Mouse (Mus musculus): ENCODE measurements around the gene Urb1.
"Not testable (repeated sequence)": the region's sequence is repeated elsewhere in the genome, so short reads cannot be mapped to it uniquely, and the experiment has no call there.

Gene Urb1

GRCm38 (mm10) chr16:90823986-90824385, 13.8 kb upstream of the Urb1 start:
- not testable (repeated sequence) for DNase-seq (ENCODE audit: low spot score in 2 of 2)

GRCm38 (mm10) chr16:90822981-90823380, 12.8 kb upstream of the Urb1 start:
- no peak for DNase-seq (ENCODE audit: low spot score in 2 of 2)

GRCm38 (mm10) chr16:90822284-90822935, 12.2 kb upstream of the Urb1 start:
- DNase-seq (ENCODE audit: low spot score in 2 of 2) = no peak

- no peak for DNase-seq (ENCODE audit: low spot score in 2 of 2)
Measured at GRCm38 (mm10) chr16:90821046-90821697, 11.0 kb upstream of the Urb1 start.

- no peak for DNase-seq (ENCODE audit: low spot score in 2 of 2)
Measured at GRCm38 (mm10) chr16:90820326-90820725, 10.1 kb upstream of the Urb1 start.

GRCm38 (mm10) chr16:90812086-90812485, 1.9 kb upstream of the Urb1 start:
- no peak for DNase-seq (ENCODE audit: low spot score in 2 of 2)

- DNase-seq (ENCODE audit: low spot score in 2 of 2) = no peak
Measured at GRCm38 (mm10) chr16:90810716-90811256, 573 bp upstream of the Urb1 start.

- no peak for DNase-seq (ENCODE audit: low spot score in 2 of 2)
Measured at GRCm38 (mm10) chr16:90804466-90804865, 5.7 kb downstream of the Urb1 start.

- no peak for DNase-seq (ENCODE audit: low spot score in 2 of 2)
Measured at GRCm38 (mm10) chr16:90801928-90802327, 8.3 kb downstream of the Urb1 start.

- no peak for DNase-seq (ENCODE audit: low spot score in 2 of 2)
Measured at GRCm38 (mm10) chr16:90801251-90801650, 9.0 kb downstream of the Urb1 start.

- DNase-seq (ENCODE audit: low spot score in 2 of 2) = no peak
Measured at GRCm38 (mm10) chr16:90799840-90800239, 10.4 kb downstream of the Urb1 start.

- DNase-seq (ENCODE audit: low spot score in 2 of 2) = no peak
Measured at GRCm38 (mm10) chr16:90798848-90799247, 11.4 kb downstream of the Urb1 start.

GRCm38 (mm10) chr16:90798446-90798845, 11.8 kb downstream of the Urb1 start:
- DNase-seq (ENCODE audit: low spot score in 2 of 2) = no peak

- no peak for DNase-seq (ENCODE audit: low spot score in 2 of 2)
Measured at GRCm38 (mm10) chr16:90794708-90795107, 15.5 kb downstream of the Urb1 start.

GRCm38 (mm10) chr16:90792500-90792899, 17.7 kb downstream of the Urb1 start:
- no peak for DNase-seq (ENCODE audit: low spot score in 2 of 2)

GRCm38 (mm10) chr16:90792066-90792465, 18.1 kb downstream of the Urb1 start:
- DNase-seq (ENCODE audit: low spot score in 2 of 2) = no peak

GRCm38 (mm10) chr16:90790946-90791345, 19.3 kb downstream of the Urb1 start:
- no peak for DNase-seq (ENCODE audit: low spot score in 2 of 2)

GRCm38 (mm10) chr16:90788580-90788979, 21.6 kb downstream of the Urb1 start:
- no peak for DNase-seq (ENCODE audit: low spot score in 2 of 2)

- no peak for DNase-seq (ENCODE audit: low spot score in 2 of 2)
Measured at GRCm38 (mm10) chr16:90785257-90785656, 25.0 kb downstream of the Urb1 start.

GRCm38 (mm10) chr16:90783302-90783701, 26.9 kb downstream of the Urb1 start:
- DNase-seq (ENCODE audit: low spot score in 2 of 2) = no peak

GRCm38 (mm10) chr16:90779783-90780182, 30.4 kb downstream of the Urb1 start:
- no peak for DNase-seq (ENCODE audit: low spot score in 2 of 2)

GRCm38 (mm10) chr16:90775946-90776520, 34.2 kb downstream of the Urb1 start:
- no peak for DNase-seq (ENCODE audit: low spot score in 2 of 2)

- DNase-seq (ENCODE audit: low spot score in 2 of 2) = no peak
Measured at GRCm38 (mm10) chr16:90774646-90775045, 35.6 kb downstream of the Urb1 start.

Measured in spleen, postnatal 4 days (tissue).